Mouse (Mus musculus) intestine, postnatal 0 days (tissue): ENCODE data around the gene Ap1b1. TPM values are rescaled to one million over a fixed set of nuclear protein-coding genes. Genes with fewer than 3 reads are reported as not detected.

Source experiments
- ATAC-seq: fragments of 200-750 bp; cut with Nextera tagmentation; 2 replicates; pipeline ENCODE4 v1.8.0; 2017; ENCODE audit warnings: mild to moderate bottlenecking, moderate TSS enrichment, moderate library complexity
- H3K27ac ChIP-seq: fragments of 300-500 bp; sonication (generic); 2 replicates; pipeline ENCODE4 v1.5.1; 2014; ENCODE audit warnings: mild to moderate bottlenecking, low read depth, low read length, moderate library complexity
- H3K27me3 ChIP-seq: fragments of 300-500 bp; sonication (generic); replicated peaks from 2 replicates; pipeline ENCODE4 v1.6.1; 2014; ENCODE audit warnings: low read length, mixed read lengths; ENCODE audit not compliant: control insufficient read depth, insufficient read depth
- H3K36me3 ChIP-seq: fragments of 300-500 bp; sonication (generic); 2 replicates; pipeline ENCODE4 v1.6.1; 2014; ENCODE audit warnings: mild to moderate bottlenecking, moderate library complexity; ENCODE audit not compliant: control insufficient read depth, insufficient read depth
- H3K4me1 ChIP-seq: fragments of 300-500 bp; sonication (generic); replicated peaks from 2 replicates; pipeline ENCODE4 v1.6.1; 2014; ENCODE audit warnings: antibody characterized with exemption, low read length, mixed read lengths; ENCODE audit not compliant: control insufficient read depth, insufficient read depth
- H3K4me2 ChIP-seq: fragments of 300-500 bp; sonication (generic); replicated peaks from 2 replicates; pipeline ENCODE4 v1.6.1; 2014; ENCODE audit warnings: low read depth, mild to moderate bottlenecking, moderate library complexity
- H3K4me3 ChIP-seq: fragments of 300-500 bp; sonication (generic); 2 replicates; pipeline ENCODE4 v1.5.1; 2014; ENCODE audit warnings: low read depth, low read length
- H3K9ac ChIP-seq: fragments of 300-500 bp; sonication (generic); 2 replicates; pipeline ENCODE4 v1.6.1; 2014; ENCODE audit warnings: mild to moderate bottlenecking, low read depth, low read length
- H3K9me3 ChIP-seq: fragments of 300-500 bp; sonication (generic); 2 replicates; pipeline ENCODE4 v1.6.1; 2016; ENCODE audit warnings: mixed run types; ENCODE audit not compliant: control insufficient read depth
- CTCF ChIP-seq: sonication (generic); IDR thresholded peaks from 2 replicates; pipeline ENCODE4 v1.5.1; 2016; ENCODE audit warnings: low read depth, mild to moderate bottlenecking, control low read depth, antibody characterized with exemption, moderate library complexity
- WGBS: fragments of 180-500 bp; shearing (Covaris S2); extraction: QIAGEN DNeasy Blood & Tissue Kit; methylation state at CpG from one replicate; pipeline ENCODE4 v1.1.7; 2014; 5-methylcytosine and 5-hydroxymethylcytosine counted together
- polyA plus RNA-seq: library from polyadenylated mRNA; unstranded; fragments of >200 nt; fragmentation: Nextera tagmentation; extraction: Ambion mirVana; gene quantifications from 2 replicates; pipeline ENCODE4 v1.2.1, GENCODE M21; 2015

Ap1b1 gene
- polyA plus RNA-seq, 1 experiment from 2014 or later = 60.4 TPM

DNA sequence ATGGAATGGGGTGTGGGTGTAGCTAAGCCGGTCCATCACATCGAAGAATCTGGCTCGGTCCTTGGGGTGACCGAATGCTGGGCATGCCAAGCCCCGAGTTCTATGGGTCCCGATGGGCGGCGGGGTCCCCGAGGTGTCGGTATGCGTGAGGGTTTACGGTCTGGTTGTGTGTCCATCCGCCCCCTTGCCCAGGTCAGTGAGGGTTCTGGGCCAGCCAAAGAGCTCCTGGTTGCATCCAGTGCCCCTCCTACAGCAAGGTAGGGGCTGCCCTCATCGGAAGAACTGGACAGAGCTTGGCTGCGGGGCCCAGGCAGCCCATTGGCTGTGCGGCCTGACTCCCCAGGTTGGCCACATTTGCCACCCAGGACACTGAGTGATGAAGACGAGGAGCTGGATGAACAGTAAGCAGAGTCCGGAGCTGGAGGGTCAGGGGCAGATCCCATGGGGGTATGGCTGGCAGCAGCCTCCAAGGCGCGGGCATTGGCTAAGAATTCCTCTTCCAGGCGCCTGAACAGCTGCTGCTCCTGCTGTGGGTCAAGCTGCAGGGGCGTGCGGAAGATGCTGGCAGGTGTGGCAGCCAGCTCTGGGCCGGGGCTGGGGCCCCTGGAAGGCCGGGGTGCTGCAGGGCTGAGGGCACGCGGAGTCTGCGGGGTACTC, 74.3 kb downstream of the Ap1b1 start:
- peaks cover 38% of the 10 kb centered on the region for H3K27me3 ChIP-seq

DNA sequence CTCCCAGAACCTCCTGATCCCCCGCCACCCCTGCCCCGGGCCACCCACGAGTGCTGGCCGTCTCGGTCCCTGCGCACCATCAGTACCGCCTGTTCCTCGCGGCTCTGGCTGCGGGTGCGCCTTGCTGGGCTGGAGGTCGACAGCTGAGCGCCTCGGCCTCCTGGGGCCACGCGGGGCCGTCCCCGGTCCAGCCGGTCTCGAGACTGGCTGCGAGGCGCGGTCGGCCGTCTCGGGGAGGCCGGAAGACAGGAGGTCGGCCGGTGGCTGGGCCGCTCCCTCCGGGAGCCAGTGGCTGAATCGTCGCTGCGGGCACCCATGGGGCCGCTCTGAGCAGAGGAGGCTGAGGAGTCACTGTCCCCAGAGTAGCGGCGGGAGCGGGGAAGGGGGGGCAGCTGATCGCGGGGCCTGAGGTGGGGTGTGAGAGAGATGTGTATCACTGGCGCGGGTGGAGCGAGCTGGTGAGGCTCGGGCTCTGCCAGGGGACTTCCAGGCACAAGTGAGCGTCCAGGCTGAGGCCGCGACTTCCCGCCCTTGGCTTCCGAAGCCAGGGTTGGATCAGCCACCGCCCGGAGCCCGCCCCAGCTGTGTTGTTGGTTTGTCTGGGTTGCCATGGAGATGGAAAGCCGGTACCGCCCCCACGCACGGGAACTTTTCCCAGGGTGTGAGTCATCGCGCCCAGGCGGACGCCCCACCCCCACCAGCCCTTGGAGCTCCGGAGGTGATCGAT, 75.0 kb downstream of the Ap1b1 start:
- peak overlapping the region; percentile 44 for H3K4me3 ChIP-seq
- peaks cover 4% of the 10 kb centered on the region; the same call in 1 of the 2 replicates for H3K36me3 ChIP-seq
- H3K4me1 ChIP-seq = peaks cover 18% of the 10 kb centered on the region
- ATAC-seq = peak; percentile 72
- 0 out of 2 replicates have a peak overlapping the region, but pooled peaks have one; percentile 17 for H3K9ac ChIP-seq
- peak overlapping the region; percentile 15; the same call in 1 of the 2 replicates for H3K27ac ChIP-seq
- WGBS = 4% methylated on average over 58 of the region's 62 CpGs
- TF ChIP-seq CTCF = no peak
- no peaks in the 10 kb centered on the region for H3K9me3 ChIP-seq
- H3K4me2 ChIP-seq = peak overlapping the region; percentile 95
- H3K27me3 ChIP-seq = peaks cover 38% of the 10 kb centered on the region

More for the DNA sequence above, 74.3 kb downstream of the Ap1b1 start:
- H3K36me3 ChIP-seq = peaks cover 4% of the 10 kb centered on the region; the same call in 1 of the 2 replicates
- no peak for ATAC-seq
- peaks cover 18% of the 10 kb centered on the region for H3K4me1 ChIP-seq
- no peaks in the 10 kb centered on the region for H3K9me3 ChIP-seq
- H3K4me2 ChIP-seq = peak overlapping the region; percentile 95
- no peak overlapping the region for H3K27ac ChIP-seq
- WGBS = 77% methylated on average over 27 of the region's 28 CpGs
- no peak for TF ChIP-seq CTCF
- H3K9ac ChIP-seq = no peak overlapping the region
- peak overlapping the region; percentile 44 for H3K4me3 ChIP-seq

DNA sequence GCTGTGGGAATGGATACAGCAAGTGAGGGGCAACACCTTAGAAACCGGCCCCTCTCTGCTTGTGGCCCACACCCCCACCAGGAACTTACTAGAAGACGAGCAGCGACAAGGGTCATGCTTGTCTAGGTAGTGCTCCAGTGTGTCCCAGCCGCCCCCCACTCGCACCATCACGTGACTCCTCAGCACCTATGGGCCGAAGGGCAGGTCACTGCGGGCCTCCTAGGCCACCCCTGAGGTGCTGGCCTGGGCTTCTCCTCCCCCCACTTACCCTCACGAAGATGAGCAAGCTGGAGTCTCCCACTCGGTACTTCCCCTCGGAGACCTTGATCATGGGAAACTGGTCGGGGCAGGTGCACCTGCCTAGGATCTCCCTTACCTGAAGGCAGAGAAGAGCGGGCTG, 75.7 kb downstream of the Ap1b1 start:
- Histone ChIP-seq H3K27me3 (peaks cover 31% of the 10 kb centered on the region), H3K36me3 (peaks cover 4% of the 10 kb centered on the region; the same call in 1 of the 2 replicates), H3K4me2 (peak overlapping the region; percentile 95), H3K4me1 (peaks cover 18% of the 10 kb centered on the region), H3K4me3 (peak overlapping the region; percentile 44), H3K27ac (0 out of 2 replicates have a peak overlapping the region, but pooled peaks have one; percentile 15), H3K9ac (0 out of 2 replicates have a peak overlapping the region, but pooled peaks have one; percentile 17), H3K9me3 (no peaks in the 10 kb centered on the region)
- 23% methylated on average over 13 of the region's 13 CpGs for WGBS
- no peak for TF ChIP-seq CTCF
- no peak for ATAC-seq

DNA sequence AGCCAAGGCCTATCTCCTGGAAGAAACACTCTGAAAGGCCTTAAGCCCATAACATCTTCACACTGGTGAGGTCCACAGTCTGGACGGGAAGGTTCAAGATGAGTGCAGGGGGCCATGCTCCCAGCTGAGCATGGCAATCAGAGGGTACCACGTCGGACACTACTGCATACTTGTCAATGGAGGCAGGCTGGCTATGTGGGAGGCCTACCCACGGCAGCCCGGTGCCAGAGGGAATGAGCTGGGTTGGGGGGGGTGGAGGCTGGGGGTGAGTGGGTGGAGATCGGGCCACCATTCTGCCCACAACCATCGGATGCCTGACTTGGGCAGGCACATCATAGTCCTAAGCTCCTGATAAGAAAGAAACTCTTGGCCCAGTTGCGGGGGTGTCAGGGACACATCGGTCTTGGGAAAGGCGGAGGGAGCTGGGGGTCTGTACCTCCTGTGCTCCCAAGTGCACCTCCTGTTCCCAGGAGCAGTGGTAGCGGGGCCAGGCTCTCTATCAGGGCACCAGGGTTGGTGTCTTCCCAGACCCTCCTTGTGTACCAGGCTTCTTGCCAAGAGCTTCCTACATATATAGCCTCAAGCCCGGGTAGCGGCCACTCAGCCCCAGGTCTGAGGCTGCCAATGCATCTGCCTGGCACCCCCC, 76.4 kb downstream of the Ap1b1 start:
- no peaks in the 10 kb centered on the region for H3K9me3 ChIP-seq
- H3K27ac ChIP-seq = no peak overlapping the region
- H3K4me1 ChIP-seq = peaks cover 18% of the 10 kb centered on the region
- 80% methylated on average over 13 of the region's 13 CpGs for WGBS
- H3K27me3 ChIP-seq = peaks cover 24% of the 10 kb centered on the region
- H3K9ac ChIP-seq = no peak overlapping the region
- peak overlapping the region; percentile 95 for H3K4me2 ChIP-seq
- TF ChIP-seq CTCF = no peak
- H3K4me3 ChIP-seq = no peak overlapping the region
- no peak for ATAC-seq
- peaks cover 6% of the 10 kb centered on the region; the same call in 1 of the 2 replicates for H3K36me3 ChIP-seq

DNA sequence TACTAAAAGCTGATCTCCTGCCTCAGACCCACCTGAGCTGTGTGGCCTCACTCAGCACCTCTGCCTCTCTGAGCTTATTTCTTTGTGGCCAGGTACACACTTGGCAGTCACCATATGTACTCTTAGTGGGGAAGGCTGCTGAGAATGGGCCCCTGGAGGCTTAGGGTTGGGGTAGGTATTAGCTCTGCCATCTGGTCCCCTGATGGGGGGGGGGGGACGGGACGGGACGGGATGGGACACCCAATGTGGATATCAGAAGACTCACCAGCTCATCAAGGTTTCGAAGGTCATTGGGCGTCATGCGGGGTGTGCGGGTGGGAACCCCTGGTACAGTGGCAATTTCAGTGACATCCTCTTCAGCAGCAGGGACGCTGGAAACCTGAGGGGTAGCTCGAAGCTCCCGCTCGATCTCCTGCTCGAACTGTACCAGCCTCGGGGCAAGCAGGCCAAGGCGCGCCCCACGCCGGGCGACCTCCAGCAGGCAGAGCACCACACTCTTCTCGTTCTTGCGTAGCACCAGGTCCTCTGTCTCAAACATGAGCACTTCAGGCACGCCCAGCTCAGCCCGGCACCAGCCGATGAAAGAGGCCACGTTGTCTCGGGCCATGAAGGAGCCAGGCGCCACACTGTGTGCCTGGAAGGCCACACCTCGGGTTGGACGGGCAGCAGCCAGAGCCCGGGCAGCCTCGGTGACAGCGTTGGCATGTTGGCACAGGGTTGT, 77.1 kb downstream of the Ap1b1 start:
- peak overlapping the region; percentile 71 for H3K4me3 ChIP-seq
- peaks cover 13% of the 10 kb centered on the region; the same call in 1 of the 2 replicates for H3K36me3 ChIP-seq
- no peak for TF ChIP-seq CTCF
- peaks cover 19% of the 10 kb centered on the region for H3K27me3 ChIP-seq
- ATAC-seq = no peak
- H3K4me1 ChIP-seq = peaks cover 18% of the 10 kb centered on the region
- 58% methylated on average over 31 of the region's 31 CpGs for WGBS
- H3K4me2 ChIP-seq = peak overlapping the region; percentile 94
- H3K27ac ChIP-seq = no peak overlapping the region
- H3K9me3 ChIP-seq = no peaks in the 10 kb centered on the region
- peak overlapping the region; percentile 34; the same call in 1 of the 2 replicates for H3K9ac ChIP-seq
